Mouse (Mus musculus) liver, adult 2 months (tissue): ENCODE measurements around the gene Ankrd39.

Source experiments
- CTCF ChIP-seq: fragments of 200-500 bp; IDR thresholded peaks from 2 replicates; pipeline ENCODE4 v1.5.1; 2011; ENCODE audit warnings: low read depth, low read length, control low read depth
- POLR2A ChIP-seq: fragments of 200-500 bp; IDR thresholded peaks from 2 replicates; pipeline ENCODE4 v1.6.1; 2011; ENCODE audit warnings: low read length, control low read depth; ENCODE audit not compliant: insufficient read depth; ENCODE audit errors: extremely low read depth

DNA sequence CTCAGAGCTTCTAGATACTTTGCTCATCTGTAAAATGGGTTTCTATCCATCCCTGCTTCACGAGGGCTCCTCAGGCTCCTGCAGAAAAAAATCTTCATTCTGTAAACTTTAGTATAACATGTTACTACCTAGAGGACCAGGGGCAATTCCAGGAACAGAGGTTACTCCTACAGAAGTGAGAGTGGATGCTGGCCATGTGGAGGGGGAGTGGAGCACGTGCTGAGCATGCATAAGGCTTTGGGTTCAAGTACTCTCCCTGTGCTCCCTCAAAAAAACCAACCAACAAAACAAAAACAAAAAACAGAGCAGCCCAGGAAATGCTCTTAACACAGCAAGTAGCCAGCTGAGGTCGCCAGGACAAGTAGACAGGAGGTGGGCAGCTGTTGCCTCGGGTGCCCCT is 16.4 kb upstream of the Ankrd39 start:
- TF ChIP-seq CTCF: no peak
- no peak for TF ChIP-seq POLR2A
